ENCODE assay signal across 12 mouse cellular contexts in the genomic region with DNA sequence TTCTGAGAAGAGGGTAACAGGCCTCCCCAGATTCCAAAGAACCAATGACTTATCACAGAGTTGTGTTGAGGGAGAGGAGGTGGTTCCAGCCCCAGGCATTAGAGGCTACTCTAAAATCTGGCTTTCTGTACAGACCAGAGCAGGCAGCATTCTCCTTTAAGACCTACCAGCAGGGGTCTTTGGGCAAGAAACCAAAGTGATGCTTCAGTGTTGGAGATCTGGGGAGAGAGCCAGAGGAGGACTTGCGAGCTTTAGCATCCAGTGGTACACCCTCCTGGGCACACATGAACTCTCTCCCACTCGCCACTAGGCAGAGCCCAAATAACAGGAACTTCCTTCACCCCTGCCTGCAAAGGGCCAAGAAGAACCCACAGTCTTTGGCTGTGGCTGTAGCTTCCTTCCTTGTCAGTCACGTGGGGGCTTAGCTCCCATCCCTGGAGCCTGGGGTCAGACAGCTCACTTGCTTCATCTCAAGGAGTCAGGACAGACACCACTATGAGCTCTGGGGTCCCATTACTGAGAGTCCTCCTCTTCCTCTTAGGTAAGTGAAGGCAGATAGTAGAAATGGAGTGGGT. TPM values are rescaled to one million over a fixed set of nuclear protein-coding genes. Genes with fewer than 3 reads are reported as not detected.
DNase-seq lines count a peak whose midpoint lies in the region; ATAC-seq and TF ChIP-seq lines count a peak whose summit lies in the region.
"Had no signal": no experiment of that assay in that cellular context is flagged by ENCODE, and none has a peak within 500 bp of the region (broad histone marks: within the 10 kb centered on the region; RNA-seq: fewer than 3 reads in every experiment).

Gene Tmem273, plus strand, starts transcription at position 408 of the 575 bp plus-strand sequence.

- WGBS in midbrain, postnatal 0 days: 70% methylated on average over 3 of the region's 3 CpGs
- 71% methylated on average over 3 of the region's 3 CpGs for WGBS in midbrain, embryonic 14.5 days
- whole genome bisulfite sequencing in liver, embryonic 16.5 days (ENCODE audit: insufficient replicate concordance): 12% methylated on average over 3 of the region's 3 CpGs
- 69% methylated on average over 3 of the region's 3 CpGs for WGBS in stomach, postnatal 0 days
- WGBS in embryonic facial prominence, embryonic 10.5 days: 75% methylated on average over 3 of the region's 3 CpGs

- no peak within 1 kb of the TSS for H3K4me3 ChIP-seq in midbrain, postnatal 0 days (ENCODE audit: low read depth, low read length)
- no peak within 1 kb of the TSS for H3K4me3 ChIP-seq in midbrain, embryonic 14.5 days (replicated peaks; ENCODE audit: low read depth, low read length)
- H3K4me3 ChIP-seq in liver, embryonic 16.5 days (ENCODE audit: low read depth, low read length): no peak within 1 kb of the TSS
- H3K4me3 ChIP-seq in stomach, postnatal 0 days (ENCODE audit: low read depth, low read length): no peak within 1 kb of the TSS
- H3K4me3 ChIP-seq in embryonic facial prominence, embryonic 10.5 days: no peak within 1 kb of the TSS
- H3K4me3 ChIP-seq: limb, embryonic 12.5 days; midbrain, embryonic 10.5 days had no signal

- H3K27ac ChIP-seq in midbrain, postnatal 0 days (ENCODE audit: low read depth, low read length): no peak within 1 kb of the TSS
- no peak within 1 kb of the TSS for H3K27ac ChIP-seq in midbrain, embryonic 14.5 days (replicated peaks; ENCODE audit: low read depth, low read length)
- H3K27ac ChIP-seq in liver, embryonic 16.5 days (ENCODE audit: low read length): no peak within 1 kb of the TSS
- no peak within 1 kb of the TSS for H3K27ac ChIP-seq in stomach, postnatal 0 days (replicated peaks)
- no peak within 1 kb of the TSS for H3K27ac ChIP-seq in embryonic facial prominence, embryonic 10.5 days (replicated peaks)
- H3K27ac ChIP-seq: limb, embryonic 12.5 days; midbrain, embryonic 10.5 days had no signal

- H3K4me2 ChIP-seq in midbrain, postnatal 0 days (ENCODE audit: low read depth, low read length, poor library complexity, severe bottlenecking): no peak within 1 kb of the TSS
- H3K4me2 ChIP-seq in midbrain, embryonic 14.5 days (ENCODE audit: low read length): no peak within 1 kb of the TSS
- H3K4me2 ChIP-seq in liver, embryonic 16.5 days (ENCODE audit: low read depth, low read length): no peak within 1 kb of the TSS
- H3K4me2 ChIP-seq in stomach, postnatal 0 days (replicated peaks; ENCODE audit: low read depth): no peak within 1 kb of the TSS
- H3K4me2 ChIP-seq: limb, embryonic 12.5 days had no signal

- DNase-seq in heart, adult 9 months (ENCODE audit: low spot score in 2 of 2): peak; percentile 13 to 56
- DNase-seq in heart, postnatal 25 days (ENCODE audit: low spot score): no peak
- DNase-seq in midbrain, postnatal 0 days (ENCODE audit: low spot score): peak; percentile 24
- DNase-seq in midbrain, embryonic 14.5 days: no peak
- DNase-seq in stomach, postnatal 0 days (ENCODE audit: low spot score): no peak
- DNase-seq in testis, postnatal 14 days (ENCODE audit: low spot score): no peak
- DNase-seq in embryonic facial prominence, embryonic 10.5 days (ENCODE audit: low spot score): no peak
- DNase-seq: kidney, postnatal 4 days; thymus, postnatal 14 days had no signal

- TF ChIP-seq EP300 in stomach, postnatal 0 days (optimal IDR thresholded peaks at IDR 0.05): no peak

- no peaks in the 10 kb centered on the region for H3K36me3 ChIP-seq in midbrain, postnatal 0 days (ENCODE audit: insufficient read depth, low read length)
- no peaks in the 10 kb centered on the region for H3K36me3 ChIP-seq in midbrain, embryonic 14.5 days (ENCODE audit: control insufficient read depth, insufficient read depth, low read length)
- H3K36me3 ChIP-seq in liver, embryonic 16.5 days (ENCODE audit: control insufficient read depth, insufficient read depth): no peaks in the 10 kb centered on the region
- no peaks in the 10 kb centered on the region for H3K36me3 ChIP-seq in stomach, postnatal 0 days (ENCODE audit: control insufficient read depth, insufficient read depth, low read length)
- no peaks in the 10 kb centered on the region for H3K36me3 ChIP-seq in embryonic facial prominence, embryonic 10.5 days (replicated peaks)
- H3K36me3 ChIP-seq: limb, embryonic 12.5 days; midbrain, embryonic 10.5 days had no signal

- H3K27me3 ChIP-seq in midbrain, postnatal 0 days (ENCODE audit: insufficient read depth, low read length): no peaks in the 10 kb centered on the region
- no peaks in the 10 kb centered on the region for H3K27me3 ChIP-seq in midbrain, embryonic 14.5 days (ENCODE audit: control insufficient read depth, insufficient read depth, low read length)
- H3K27me3 ChIP-seq in liver, embryonic 16.5 days (ENCODE audit: control insufficient read depth, insufficient read depth, low read depth, low read length): no peaks in the 10 kb centered on the region
- H3K27me3 ChIP-seq in stomach, postnatal 0 days (ENCODE audit: control insufficient read depth, insufficient read depth, low read length): no peaks in the 10 kb centered on the region
- H3K27me3 ChIP-seq in embryonic facial prominence, embryonic 10.5 days (replicated peaks; ENCODE audit: low read depth, poor library complexity, severe bottlenecking): no peaks in the 10 kb centered on the region
- H3K27me3 ChIP-seq: limb, embryonic 12.5 days had no signal

- no peak within 1 kb of the TSS for H3K9ac ChIP-seq in midbrain, postnatal 0 days (replicated peaks; ENCODE audit: low read length, poor library complexity, severe bottlenecking)
- no peak within 1 kb of the TSS for H3K9ac ChIP-seq in midbrain, embryonic 14.5 days (replicated peaks; ENCODE audit: low read length)
- H3K9ac ChIP-seq in liver, embryonic 16.5 days (ENCODE audit: low read depth, low read length): no peak within 1 kb of the TSS
- H3K9ac ChIP-seq in stomach, postnatal 0 days (ENCODE audit: low read length): no peak within 1 kb of the TSS
- H3K9ac ChIP-seq: limb, embryonic 12.5 days had no signal

- H3K4me1 ChIP-seq in midbrain, postnatal 0 days (ENCODE audit: insufficient read depth, low read length): no peaks in the 10 kb centered on the region
- no peaks in the 10 kb centered on the region for H3K4me1 ChIP-seq in midbrain, embryonic 14.5 days (ENCODE audit: control insufficient read depth, insufficient read depth, low read length)
- no peaks in the 10 kb centered on the region for H3K4me1 ChIP-seq in liver, embryonic 16.5 days (ENCODE audit: control insufficient read depth, low read depth, low read length)
- H3K4me1 ChIP-seq in stomach, postnatal 0 days (replicated peaks; ENCODE audit: control insufficient read depth, insufficient read depth): no peaks in the 10 kb centered on the region
- H3K4me1 ChIP-seq in embryonic facial prominence, embryonic 10.5 days: peaks cover 7% of the 10 kb centered on the region; the same call in 1 of the 2 replicates
- H3K4me1 ChIP-seq: limb, embryonic 12.5 days; midbrain, embryonic 10.5 days had no signal

- H3K9me3 ChIP-seq in midbrain, postnatal 0 days (ENCODE audit: low read length): no peaks in the 10 kb centered on the region
- H3K9me3 ChIP-seq in midbrain, embryonic 14.5 days (ENCODE audit: control insufficient read depth, low read length): no peaks in the 10 kb centered on the region
- no peaks in the 10 kb centered on the region for H3K9me3 ChIP-seq in liver, embryonic 16.5 days (replicated peaks; ENCODE audit: control insufficient read depth, low read length)
- H3K9me3 ChIP-seq in stomach, postnatal 0 days (ENCODE audit: control insufficient read depth, low read length): no peaks in the 10 kb centered on the region
- no peaks in the 10 kb centered on the region for H3K9me3 ChIP-seq in embryonic facial prominence, embryonic 10.5 days
- H3K9me3 ChIP-seq: limb, embryonic 12.5 days; midbrain, embryonic 10.5 days had no signal

- no peak for ATAC-seq in midbrain, postnatal 0 days (ENCODE audit: low FRiP score)
- no peak for ATAC-seq in midbrain, embryonic 14.5 days (ENCODE audit: low FRiP score, low TSS enrichment)
- ATAC-seq in liver, embryonic 16.5 days (ENCODE audit: low read depth): peak; percentile 21; the same call in 1 of the 2 replicates
- ATAC-seq in stomach, postnatal 0 days (ENCODE audit: low FRiP score, low TSS enrichment): no peak

- no peak for TF ChIP-seq CTCF in midbrain, postnatal 0 days (IDR thresholded peaks at IDR 0.05)
- TF ChIP-seq CTCF in stomach, postnatal 0 days (IDR thresholded peaks at IDR 0.05; ENCODE audit: low read depth): 0 out of 2 replicates have a peak, but pooled peaks have one; percentile 10

- intact Hi-C loops in heart, postnatal 25 days (cut with DNase I): no loop called here

RNA-seq across cellular contexts. Expression of gene Tmem273, which starts in this region (rescaled TPM):
- under 1 TPM; 0.45 to 0.91 TPM for total RNA-seq in heart, postnatal 25 days (2021)
- 0.38 and 0.71 TPM in 2 replicates for total RNA-seq in midbrain, postnatal 0 days (2014; rRNA removed)
- 0.40 and 0.60 TPM in 2 replicates for polyA plus RNA-seq in midbrain, postnatal 0 days (2015; fragmentation: Nextera tagmentation; extraction: Ambion mirVana)
- polyA plus RNA-seq in midbrain, embryonic 14.5 days (2014; fragmentation: Nextera tagmentation; extraction: Ambion mirVana): 0.33 TPM in 1 of 2 replicates, not detected in the other
- polyA plus RNA-seq in liver, embryonic 16.5 days (2015; fragmentation: Nextera tagmentation; extraction: Ambion mirVana): 1.2 and 1.6 TPM in 2 replicates
- 0.55 and 0.75 TPM in 2 replicates for polyA plus RNA-seq in stomach, postnatal 0 days (2015; fragmentation: Nextera tagmentation; extraction: Ambion mirVana)
- 0.10 and 0.24 TPM in 2 replicates for polyA plus RNA-seq in embryonic facial prominence, embryonic 10.5 days (2016; fragmentation: Nextera tagmentation; extraction: Ambion mirVana)

Comparison
In these comparisons a context has a peak if more than half of its experiments do, and no peak if none do; other contexts are left out.
1. DNase-seq: peak in heart, adult 9 months (2 of 2); none in heart, postnatal 25 days (single experiment), midbrain, embryonic 14.5 days (single experiment), stomach, postnatal 0 days (single experiment), testis, postnatal 14 days (single experiment) and embryonic facial prominence, embryonic 10.5 days (single experiment).
2. Peak in DNase-seq in midbrain, postnatal 0 days; RNA of the gene not detected or under 1 TPM.